Mouse (Mus musculus): ENCODE results near the gene Zfp189.

- TF ChIP-seq CTCF (IDR thresholded peaks at IDR 0.05; ENCODE audit: extremely low read depth, insufficient read depth, insufficient read length, insufficient replicate concordance) (no peak), POLR2A (IDR thresholded peaks at IDR 0.05; ENCODE audit: low read depth, low read length) (no peak)
These were observed 25.1 kb downstream of the Zfp189 start for GRCm38 (mm10) chr4:49546026-49546425.

Data from spleen, adult 2 months (tissue).